Mouse (Mus musculus) erythroblast, embryonic 14.5 days (primary cell): Measurements from ENCODE around the gene Pilrb1. TPM values are rescaled to one million over a fixed set of nuclear protein-coding genes. Genes with fewer than 3 reads are reported as not detected.
"Not testable (repeated sequence)": the region's sequence is repeated elsewhere in the genome, so short reads cannot be mapped to it uniquely, and the experiment has no call there.

Source experiments
- H3K27me3 ChIP-seq: 2 replicates; pipeline ENCODE4 v1.6.1; 2012; ENCODE audit warnings: inconsistent platforms; ENCODE audit not compliant: control insufficient read depth
- H3K36me3 ChIP-seq: 2 replicates; pipeline ENCODE4 v1.6.1; 2012; ENCODE audit warnings: mild to moderate bottlenecking, inconsistent platforms; ENCODE audit not compliant: control insufficient read depth
- H3K4me1 ChIP-seq: 2 replicates; pipeline ENCODE4 v1.6.1; 2012; ENCODE audit warnings: inconsistent platforms; ENCODE audit not compliant: control insufficient read depth
- H3K4me3 ChIP-seq: replicated peaks from 2 replicates; pipeline ENCODE3; 2012; ENCODE audit warnings: moderate library complexity, mild to moderate bottlenecking, inconsistent platforms
- H3K9me3 ChIP-seq: 2 replicates; pipeline ENCODE4 v1.6.1; 2012; ENCODE audit warnings: low read length, inconsistent platforms, mixed read lengths; ENCODE audit not compliant: control insufficient read depth
- GATA1 ChIP-seq: IDR thresholded peaks from 2 replicates; pipeline ENCODE4 v1.6.1; 2012; ENCODE audit warnings: low read length, inconsistent platforms, mixed read lengths
- TAL1 ChIP-seq: IDR thresholded peaks from 3 replicates; pipeline ENCODE4 v1.6.1; 2012; ENCODE audit warnings: low read length, inconsistent platforms, mixed read lengths
- polyA plus RNA-seq: library from polyadenylated mRNA; stranded (reverse); fragments of >175 nt; gene quantifications from 2 replicates; pipeline ENCODE4 v1.2.3, GENCODE M21; 2012

Pilrb1 gene
- polyA plus RNA-seq: 0.05 TPM in 1 of 2 replicates, not detected in the other

DNA sequence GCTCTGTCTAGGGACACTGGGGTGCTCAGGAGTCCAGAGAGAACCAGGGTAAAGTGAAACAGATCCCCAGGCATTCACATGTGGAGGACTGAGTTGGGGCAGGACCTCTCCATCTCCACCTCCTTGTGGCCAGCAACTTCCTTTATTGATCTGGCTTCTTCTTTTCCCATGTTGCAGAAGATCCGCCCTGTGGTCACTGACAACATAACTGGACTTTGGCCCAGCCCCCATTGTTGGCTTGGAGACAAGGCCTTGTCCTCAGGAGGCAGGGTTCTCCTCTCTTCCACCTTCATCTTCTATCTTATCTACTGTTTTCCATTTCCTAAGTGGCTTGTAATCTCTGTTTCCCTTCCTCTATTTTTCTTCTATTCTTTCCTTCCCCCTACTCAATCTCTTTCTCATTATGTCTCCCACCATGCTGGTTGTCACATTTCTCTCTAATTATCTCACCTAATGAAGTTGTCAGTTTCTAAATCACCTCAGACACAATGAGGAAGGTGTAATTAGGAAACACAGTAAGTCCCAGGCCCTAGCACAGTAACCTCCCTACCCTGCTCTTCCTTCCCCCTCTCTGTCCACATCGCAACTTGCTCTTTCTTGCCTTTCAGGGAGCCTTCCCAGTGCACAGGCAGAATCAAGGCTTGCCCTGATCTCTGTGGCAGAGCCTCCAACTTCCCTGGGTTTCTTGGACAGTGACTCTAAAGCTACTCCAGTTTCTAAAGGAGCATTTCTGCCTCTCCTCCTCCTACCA is at the start of gene Pilrb1:
TSS of gene Pilrb1 (minus strand) at position 147 of the 751 bp plus-strand sequence.
- H3K36me3 ChIP-seq, H3K4me3 ChIP-seq: not testable (repeated sequence)

DNA sequence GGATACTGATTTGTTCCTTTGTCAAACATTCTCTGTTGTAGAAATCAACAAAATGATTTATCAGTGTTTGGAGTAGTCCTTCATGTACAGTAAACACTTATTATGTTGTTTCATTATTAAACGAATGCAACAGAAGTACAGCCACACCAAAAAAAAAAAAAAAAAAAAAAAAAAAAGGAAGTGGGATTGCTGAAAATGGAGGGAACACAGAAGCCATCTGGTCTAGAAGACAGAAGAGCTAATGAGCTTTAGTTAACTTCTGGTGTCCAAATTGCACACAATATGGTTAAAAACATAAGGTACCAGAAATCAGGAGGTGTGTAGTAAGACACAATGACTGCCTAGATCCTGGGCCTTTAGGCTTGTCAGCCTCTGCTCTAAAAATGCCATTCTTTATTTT is 39.9 kb upstream of the Pilrb1 start:
- no peak for TF ChIP-seq TAL1
- Histone ChIP-seq H3K4me1 (no peaks in the 10 kb centered on the region), H3K4me3 (no peak overlapping the region), H3K27me3 (no peaks in the 10 kb centered on the region), H3K36me3 (no peaks in the 10 kb centered on the region), H3K9me3 (no peaks in the 10 kb centered on the region)

More for the DNA sequence above, at the start of gene Pilrb1:
- not testable (repeated sequence) for H3K9me3 ChIP-seq, H3K27me3 ChIP-seq, H3K4me1 ChIP-seq

DNA sequence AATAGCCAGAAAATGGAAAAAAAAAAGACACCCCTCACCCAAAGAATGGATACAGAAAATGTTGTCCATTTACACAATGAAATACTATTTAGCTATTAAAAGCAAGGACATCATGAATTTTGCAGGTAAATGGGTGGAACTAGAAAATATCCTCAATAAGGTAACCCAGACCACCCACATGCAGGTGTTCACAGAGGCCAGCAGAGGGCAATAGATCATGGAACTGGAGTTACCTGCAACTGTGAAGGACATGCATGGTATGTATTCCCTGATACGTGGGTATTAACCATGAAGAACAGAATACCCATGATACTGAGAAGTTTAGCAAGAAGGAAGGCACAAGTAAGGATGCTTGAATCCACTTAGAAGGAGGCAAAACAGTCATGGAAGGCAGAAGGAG is 35.0 kb upstream of the Pilrb1 start:
- Histone ChIP-seq H3K9me3 (no peaks in the 10 kb centered on the region), H3K36me3 (no peaks in the 10 kb centered on the region), H3K4me3 (no peak overlapping the region), H3K4me1 (no peaks in the 10 kb centered on the region), H3K27me3 (no peaks in the 10 kb centered on the region)
- TF ChIP-seq GATA1 (no peak), TAL1 (no peak)

DNA sequence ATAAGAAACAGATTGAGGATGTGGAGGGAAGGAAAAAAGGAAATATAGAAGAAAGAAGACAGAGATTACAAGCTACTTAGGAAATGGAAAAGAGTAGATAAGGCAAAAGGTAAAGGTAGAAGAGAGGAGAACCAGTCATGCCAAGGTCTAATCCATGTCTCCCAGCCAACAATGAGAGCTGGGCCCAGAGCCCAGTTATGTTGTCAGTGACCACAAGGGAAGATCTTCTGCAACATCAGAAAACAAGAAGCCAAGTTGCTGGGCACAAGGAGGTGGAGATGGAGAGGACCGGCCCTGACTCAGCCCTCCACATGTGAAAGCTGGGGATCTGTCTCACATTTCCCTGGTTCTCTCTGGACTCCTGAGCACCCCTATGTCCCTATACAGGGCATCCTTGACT is 29.8 kb upstream of the Pilrb1 start:
- no peaks in the 10 kb centered on the region for H3K9me3 ChIP-seq
- no peaks in the 10 kb centered on the region for H3K4me1 ChIP-seq
- no peaks in the 10 kb centered on the region for H3K27me3 ChIP-seq
- no peak overlapping the region for H3K4me3 ChIP-seq
- H3K36me3 ChIP-seq: no peaks in the 10 kb centered on the region
- TF ChIP-seq GATA1 (no peak), TAL1 (no peak)

DNA sequence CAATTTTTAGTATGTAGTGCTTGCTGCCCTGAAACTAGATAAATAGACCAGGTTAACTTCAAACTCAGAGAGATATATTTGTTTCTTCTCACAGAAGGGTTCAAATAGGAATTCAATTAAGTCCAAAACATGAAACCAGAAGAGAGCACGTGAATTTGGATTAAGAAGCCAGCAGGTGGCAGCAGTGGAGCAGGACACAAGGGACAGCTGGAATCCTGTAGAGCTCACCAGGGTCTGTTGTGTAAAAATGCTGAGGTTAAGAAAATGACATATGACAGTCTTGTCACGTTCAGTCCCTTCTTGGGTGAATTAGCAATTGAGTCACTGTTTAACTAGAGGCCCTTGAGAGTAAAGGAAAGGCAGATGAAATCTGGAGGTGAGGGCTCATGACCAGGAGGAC is 28.0 kb upstream of the Pilrb1 start:
- Histone ChIP-seq H3K4me1 (no peaks in the 10 kb centered on the region), H3K9me3 (no peaks in the 10 kb centered on the region), H3K36me3 (no peaks in the 10 kb centered on the region), H3K4me3 (no peak overlapping the region), H3K27me3 (no peaks in the 10 kb centered on the region)
- TF ChIP-seq GATA1 (no peak), TAL1 (no peak)

DNA sequence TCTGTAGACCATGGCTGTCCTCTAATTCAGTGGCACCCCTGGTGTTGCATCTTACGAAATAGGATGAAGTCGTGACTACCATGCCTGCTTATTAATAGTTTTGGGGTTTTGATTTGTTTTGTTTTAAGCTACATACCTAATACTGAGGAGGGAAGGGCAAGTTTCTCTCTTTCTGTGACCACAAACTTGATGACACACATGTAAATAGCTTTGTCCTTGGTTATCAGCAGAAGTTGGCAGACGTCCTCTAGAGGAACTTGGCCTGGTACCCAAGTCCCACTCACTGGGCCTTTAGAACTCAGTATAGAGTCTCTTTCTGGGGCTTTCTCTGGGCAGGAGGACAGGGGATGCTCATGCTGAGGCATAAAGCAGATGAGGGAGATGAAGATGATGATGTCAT is 25.4 kb upstream of the Pilrb1 start:
- no peaks in the 10 kb centered on the region for H3K36me3 ChIP-seq
- no peaks in the 10 kb centered on the region for H3K27me3 ChIP-seq
- no peaks in the 10 kb centered on the region for H3K9me3 ChIP-seq
- TF ChIP-seq TAL1 (no peak), GATA1 (no peak)
- no peak overlapping the region for H3K4me3 ChIP-seq
- no peaks in the 10 kb centered on the region for H3K4me1 ChIP-seq

DNA sequence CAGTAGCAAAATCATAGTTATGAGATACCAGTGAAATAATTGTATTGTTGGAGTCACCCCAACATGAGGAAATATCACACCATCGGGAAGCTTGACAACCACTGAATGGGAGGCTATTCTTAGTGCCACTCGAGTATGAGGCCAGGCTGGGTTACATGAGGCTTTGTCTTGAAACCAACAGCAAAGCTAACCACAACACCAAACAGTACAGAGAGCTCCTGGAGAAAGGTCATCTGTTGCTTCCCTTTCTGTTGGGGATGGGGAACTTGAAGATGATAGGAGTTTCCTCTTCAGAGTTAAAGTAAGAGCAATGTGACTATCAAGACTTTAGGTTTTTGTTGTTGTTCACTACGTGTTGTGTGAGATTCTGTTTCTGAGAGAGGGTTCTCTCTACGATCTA is 25.0 kb upstream of the Pilrb1 start:
- no peaks in the 10 kb centered on the region for H3K36me3 ChIP-seq
- H3K4me3 ChIP-seq: no peak overlapping the region
- H3K4me1 ChIP-seq: no peaks in the 10 kb centered on the region
- H3K9me3 ChIP-seq: no peaks in the 10 kb centered on the region
- TF ChIP-seq GATA1: no peak
- TF ChIP-seq TAL1: no peak
- H3K27me3 ChIP-seq: no peaks in the 10 kb centered on the region

DNA sequence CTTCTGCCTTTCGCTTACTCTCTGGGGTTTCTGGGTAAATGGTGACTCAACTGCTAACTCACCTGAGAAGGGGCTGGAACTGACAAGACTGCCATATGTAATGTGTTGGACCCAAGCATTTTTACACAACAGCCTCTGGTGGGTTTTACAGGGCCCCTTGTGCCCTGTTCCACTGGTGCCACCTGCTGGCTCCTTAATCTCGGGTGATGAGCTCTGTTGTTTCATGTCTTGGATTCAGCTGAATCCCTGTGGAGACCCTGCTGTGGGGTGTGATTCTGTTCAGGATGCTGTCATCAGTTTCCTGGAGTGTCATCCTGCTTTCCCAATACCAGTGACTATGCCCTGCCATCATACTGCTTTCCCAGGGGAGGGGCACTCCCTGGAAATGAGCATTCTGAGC is 20.0 kb upstream of the Pilrb1 start:
- TF ChIP-seq TAL1 (no peak), GATA1 (no peak)
- Histone ChIP-seq H3K4me3 (no peak overlapping the region), H3K36me3 (no peaks in the 10 kb centered on the region), H3K4me1 (no peaks in the 10 kb centered on the region), H3K27me3 (no peaks in the 10 kb centered on the region), H3K9me3 (no peaks in the 10 kb centered on the region)

DNA sequence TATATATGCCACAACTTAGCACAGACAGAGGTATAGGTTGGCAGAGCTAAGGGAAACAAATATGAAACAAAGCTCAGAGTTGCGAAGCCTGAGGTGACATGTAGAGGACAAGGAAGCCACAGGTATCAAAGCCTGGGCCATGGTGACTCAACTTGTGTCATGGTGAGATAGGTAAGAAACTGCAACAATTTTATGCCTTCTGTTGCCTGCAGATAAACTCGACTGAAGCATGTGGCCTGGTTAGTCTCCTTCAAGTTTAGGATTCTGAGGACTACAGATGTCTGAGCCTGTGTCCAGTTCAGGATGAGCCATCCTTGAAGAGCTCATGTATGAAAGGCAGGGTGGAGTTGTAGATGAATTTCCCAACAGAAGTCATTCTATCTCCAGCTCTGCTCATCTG is 17.1 kb upstream of the Pilrb1 start:
- no peaks in the 10 kb centered on the region for H3K36me3 ChIP-seq
- no peak overlapping the region for H3K4me3 ChIP-seq
- no peaks in the 10 kb centered on the region for H3K4me1 ChIP-seq
- no peaks in the 10 kb centered on the region for H3K9me3 ChIP-seq
- no peaks in the 10 kb centered on the region for H3K27me3 ChIP-seq
- no peak for TF ChIP-seq TAL1
- no peak for TF ChIP-seq GATA1

DNA sequence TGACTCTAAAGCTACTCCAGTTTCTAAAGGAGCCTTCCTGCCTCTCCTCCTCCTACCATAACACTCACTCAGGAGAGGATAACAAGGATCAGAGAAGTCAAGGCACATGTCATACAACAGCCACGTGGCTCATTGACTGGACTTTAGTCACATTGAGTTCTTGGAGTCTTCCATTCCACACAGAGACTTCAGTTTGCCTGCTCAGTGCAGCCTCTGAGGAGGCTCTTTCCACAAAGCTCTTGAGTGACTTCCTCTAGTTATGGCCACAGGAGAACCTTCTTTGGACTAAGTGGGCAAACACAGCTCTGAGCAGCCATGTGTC is 14.4 kb upstream of the Pilrb1 start:
- H3K9me3 ChIP-seq, H3K4me1 ChIP-seq, H3K27me3 ChIP-seq, H3K36me3 ChIP-seq, H3K4me3 ChIP-seq: not testable (repeated sequence)

DNA sequence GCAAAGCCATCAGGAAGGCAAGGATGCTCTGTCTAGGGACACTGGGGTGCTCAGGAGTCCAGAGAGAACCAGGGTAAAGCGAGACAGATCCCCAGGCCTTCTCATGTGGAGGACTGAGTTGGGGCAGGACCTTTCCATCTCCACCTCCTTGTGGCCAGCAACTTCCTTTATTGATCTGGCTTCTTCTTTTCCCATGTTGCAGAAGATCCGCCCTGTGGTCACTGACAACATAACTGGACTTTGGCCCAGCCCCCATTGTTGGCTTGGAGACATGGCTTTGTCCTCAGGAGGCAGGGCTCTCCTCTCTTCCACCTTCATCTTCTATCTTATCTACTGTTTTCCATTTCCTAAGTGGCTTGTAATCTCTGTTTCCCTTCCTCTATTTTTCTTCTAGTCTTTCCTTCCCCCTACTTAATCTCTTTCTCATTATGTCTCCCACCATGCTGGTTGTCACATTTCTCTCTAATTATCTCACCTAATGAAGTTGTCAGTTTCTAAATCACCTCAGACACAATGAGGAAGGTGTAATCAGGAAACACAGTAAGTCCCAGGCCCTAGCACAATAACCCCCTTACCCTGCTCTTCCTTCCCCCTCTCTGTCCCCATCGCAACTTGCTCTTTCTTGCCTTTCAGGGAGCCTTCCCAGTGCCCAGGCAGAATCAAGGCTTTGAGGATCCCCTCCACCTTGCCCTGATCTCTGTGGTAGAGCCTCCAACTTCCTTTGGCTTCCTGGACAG is 13.9 kb upstream of the Pilrb1 start, which contains the start of gene Pilrb2:
TSS of gene Pilrb2 (minus strand) at position 172 of the 737 bp plus-strand sequence.
- H3K4me3 ChIP-seq, H3K4me1 ChIP-seq: not testable (repeated sequence)

DNA sequence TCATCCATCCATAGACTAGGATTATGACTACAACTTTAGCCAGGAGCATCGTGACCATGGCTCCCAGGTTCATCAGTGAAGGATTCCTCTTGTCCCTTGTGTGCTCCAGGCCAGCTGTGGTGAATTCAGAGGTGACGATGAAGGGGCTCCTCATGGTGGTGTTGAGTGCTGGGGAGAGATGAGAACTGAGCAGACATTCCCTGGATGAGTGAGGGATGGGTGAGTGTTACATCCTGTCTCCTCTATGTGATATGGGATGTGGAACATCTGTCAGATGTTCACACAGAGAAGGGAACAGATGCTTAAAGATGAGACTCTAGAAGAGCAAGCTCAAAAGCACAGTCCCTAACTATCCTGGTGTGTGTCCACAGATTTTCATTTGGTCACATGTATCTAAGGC is 10.7 kb upstream of the Pilrb1 start:
- H3K9me3 ChIP-seq, H3K4me3 ChIP-seq, H3K27me3 ChIP-seq, H3K4me1 ChIP-seq, H3K36me3 ChIP-seq: not testable (repeated sequence)

More for the DNA sequence above, 13.9 kb upstream of the Pilrb1 start, which contains the start of gene Pilrb2:
- H3K9me3 ChIP-seq, H3K36me3 ChIP-seq, H3K27me3 ChIP-seq: not testable (repeated sequence)

DNA sequence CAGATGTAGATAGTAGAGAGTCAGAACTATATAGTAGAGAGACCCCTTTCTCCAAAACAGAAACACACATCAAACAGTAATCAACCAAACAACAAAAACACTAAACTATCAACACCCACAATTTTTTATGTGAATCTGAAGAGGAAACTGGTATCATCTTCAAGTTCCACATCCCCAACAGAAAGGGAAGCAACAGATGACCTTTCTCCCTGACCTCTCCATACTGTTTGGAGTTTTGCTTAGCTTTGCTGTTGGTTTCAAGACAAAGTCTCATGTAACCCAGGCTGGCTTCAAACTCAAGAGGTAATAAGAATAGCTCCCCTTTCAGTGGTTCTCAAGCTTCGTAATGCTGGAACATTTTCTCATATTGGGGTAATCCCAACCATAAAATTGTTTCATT is 6.1 kb upstream of the Pilrb1 start:
- not testable (repeated sequence) for H3K4me1 ChIP-seq, H3K36me3 ChIP-seq, H3K9me3 ChIP-seq

DNA sequence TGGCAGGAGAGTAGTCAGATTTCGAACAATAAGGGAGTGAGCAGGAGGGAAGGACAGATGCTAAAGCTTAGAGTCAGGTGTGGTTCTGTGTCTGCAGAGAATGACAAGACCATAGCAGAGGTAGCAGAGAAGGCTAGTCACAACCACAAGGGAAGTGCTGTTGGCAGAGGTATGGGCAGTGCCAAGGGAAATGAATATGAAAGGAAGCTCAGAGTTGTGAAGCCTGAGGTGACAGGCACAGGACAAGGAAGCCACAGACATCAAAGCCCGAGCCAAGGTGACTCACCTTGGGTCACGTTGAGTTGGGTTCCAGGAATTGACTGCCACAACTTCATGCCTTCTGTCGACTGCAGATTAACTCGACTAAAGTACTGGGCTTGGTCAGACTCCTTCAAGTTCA is 1.0 kb downstream of the Pilrb1 start:
- H3K4me1 ChIP-seq, H3K9me3 ChIP-seq, H3K36me3 ChIP-seq, H3K27me3 ChIP-seq, H3K4me3 ChIP-seq: not testable (repeated sequence)

More for the DNA sequence above, 6.1 kb upstream of the Pilrb1 start:
- not testable (repeated sequence) for H3K4me3 ChIP-seq, H3K27me3 ChIP-seq
